Mouse (Mus musculus): Measurements from ENCODE around the gene Rtf2. TPM values are rescaled to one million over a fixed set of nuclear protein-coding genes. Genes with fewer than 3 reads are reported as not detected.

Gene Rtf2
- polyA plus RNA-seq, 1 experiment from 2014 or later = 49.9 TPM

DNA sequence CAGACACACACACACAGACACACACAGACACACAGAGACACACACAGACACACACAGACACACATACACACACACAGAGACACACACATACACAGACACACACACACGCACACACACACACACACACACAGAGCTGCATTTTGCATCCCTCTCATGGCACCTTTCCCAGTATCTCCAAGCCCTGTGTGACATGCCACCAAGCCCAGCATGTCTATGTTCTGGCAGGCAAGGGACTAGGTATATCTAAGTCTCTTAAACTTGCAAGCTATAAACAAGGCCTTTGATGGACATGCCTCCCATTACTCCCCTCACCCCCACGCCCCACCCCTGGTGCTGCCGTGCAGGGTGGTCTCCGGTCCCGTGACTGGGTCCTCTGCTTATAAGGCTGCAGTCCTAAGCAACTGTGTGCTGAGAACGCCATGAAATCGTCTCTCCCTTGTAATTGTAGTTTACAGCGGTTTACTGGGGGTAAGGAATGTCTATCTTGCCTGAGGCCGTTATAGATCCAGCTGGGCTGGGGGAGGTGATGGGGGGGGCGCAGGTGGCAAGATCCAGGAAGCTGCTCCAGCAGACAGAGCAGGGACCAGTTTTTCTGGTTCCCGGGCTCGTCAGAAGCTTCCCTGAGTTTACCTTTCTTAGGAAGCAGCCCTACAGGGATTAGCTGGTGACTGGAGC, 44.5 kb downstream of the Rtf2 start:
- 46% methylated on average over 12 of the region's 12 CpGs for WGBS
- H3K4me2 ChIP-seq = no peak overlapping the region
- no peaks in the 10 kb centered on the region for H3K36me3 ChIP-seq

GRCm38 (mm10) chr2:172496736-172497345, 56.5 kb downstream of the Rtf2 start:
- H3K27me3 ChIP-seq (replicated peaks) = no peaks in the 10 kb centered on the region
- no peak overlapping the region for H3K4me3 ChIP-seq
- peaks cover 5% of the 10 kb centered on the region; the same call in 1 of the 2 replicates for H3K4me1 ChIP-seq
- H3K9ac ChIP-seq = no peak overlapping the region
- no peak overlapping the region for H3K4me2 ChIP-seq
- no peaks in the 10 kb centered on the region for H3K9me3 ChIP-seq
- 68% methylated on average over 8 of the region's 8 CpGs for WGBS
- no peak overlapping the region for H3K27ac ChIP-seq (replicated peaks)
- ATAC-seq (ENCODE audit: extremely low read depth, insufficient number of reproducible peaks, low FRiP score, low TSS enrichment) = no peak
- H3K36me3 ChIP-seq = no peaks in the 10 kb centered on the region

More for the DNA sequence above, 44.5 kb downstream of the Rtf2 start:
- Histone ChIP-seq H3K4me3 (no peak overlapping the region), H3K4me1 (no peaks in the 10 kb centered on the region), H3K9me3 (no peaks in the 10 kb centered on the region), H3K27me3 (replicated peaks) (no peaks in the 10 kb centered on the region), H3K27ac (replicated peaks) (no peak overlapping the region), H3K9ac (no peak overlapping the region)
- no peak for ATAC-seq (ENCODE audit: extremely low read depth, insufficient number of reproducible peaks, low FRiP score, low TSS enrichment)

DNA sequence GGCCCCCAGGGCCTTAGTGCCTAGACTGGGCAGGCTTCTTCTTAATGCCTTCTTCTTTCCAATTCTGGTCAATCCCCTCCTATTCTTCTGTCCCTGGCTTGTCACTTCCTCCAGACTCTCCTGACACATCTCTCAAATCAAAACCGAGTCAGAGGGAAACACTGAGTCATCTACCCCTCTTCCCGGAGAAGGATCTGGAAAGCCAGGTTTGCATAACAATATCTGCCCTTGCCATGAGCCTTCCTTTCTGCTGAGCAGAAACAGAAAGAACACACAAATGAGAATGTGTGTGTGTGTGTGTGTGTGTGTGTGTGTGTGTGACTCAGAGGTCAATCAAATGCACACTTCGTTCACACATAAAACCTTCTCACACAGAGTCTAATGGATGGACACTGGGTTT, 58.5 kb downstream of the Rtf2 start:
- peaks cover 5% of the 10 kb centered on the region; the same call in 1 of the 2 replicates for H3K4me1 ChIP-seq
- H3K27me3 ChIP-seq (replicated peaks) = 0 out of 2 replicates have a peak, but pooled peaks cover 4% of the 10 kb centered on the region
- H3K9ac ChIP-seq = no peak overlapping the region
- no peak for ATAC-seq (ENCODE audit: extremely low read depth, insufficient number of reproducible peaks, low FRiP score, low TSS enrichment)
- no peak overlapping the region for H3K4me3 ChIP-seq
- H3K36me3 ChIP-seq = no peaks in the 10 kb centered on the region
- WGBS = 32% methylated on average over 3 of the region's 3 CpGs
- H3K27ac ChIP-seq (replicated peaks) = no peak overlapping the region
- H3K9me3 ChIP-seq = no peaks in the 10 kb centered on the region
- no peak overlapping the region for H3K4me2 ChIP-seq

GRCm38 (mm10) chr2:172500752-172501316, 60.5 kb downstream of the Rtf2 start:
- no peak for ATAC-seq (ENCODE audit: extremely low read depth, insufficient number of reproducible peaks, low FRiP score, low TSS enrichment)
- Histone ChIP-seq H3K4me1 (peaks cover 5% of the 10 kb centered on the region; the same call in 1 of the 2 replicates), H3K27me3 (replicated peaks) (0 out of 2 replicates have a peak, but pooled peaks cover 4% of the 10 kb centered on the region), H3K36me3 (no peaks in the 10 kb centered on the region), H3K9me3 (no peaks in the 10 kb centered on the region), H3K4me3 (no peak overlapping the region), H3K27ac (replicated peaks) (no peak overlapping the region), H3K9ac (no peak overlapping the region), H3K4me2 (no peak overlapping the region)
- 23% methylated on average over 7 of the region's 7 CpGs for WGBS

DNA sequence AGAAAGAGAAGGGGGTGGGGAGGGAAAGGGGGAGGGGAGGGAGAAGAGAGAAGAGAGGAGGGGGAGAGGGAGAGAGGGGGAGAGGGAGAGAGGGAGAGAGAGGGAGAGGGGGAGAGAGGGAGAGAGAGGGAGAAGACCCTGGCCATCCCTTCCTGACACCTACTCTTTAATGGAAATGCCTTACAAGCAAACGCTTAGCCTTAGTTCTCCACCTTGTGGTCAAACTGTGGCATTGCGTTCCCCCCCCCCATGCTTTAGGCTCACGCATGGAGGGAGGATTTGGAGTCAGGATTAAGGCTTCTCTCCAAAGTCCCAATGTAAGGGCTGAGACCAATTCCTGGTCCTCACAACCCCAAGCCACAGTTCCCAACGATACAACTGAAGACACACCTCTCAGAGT, 61.0 kb downstream of the Rtf2 start:
- H3K9ac ChIP-seq = no peak overlapping the region
- no peak overlapping the region for H3K4me3 ChIP-seq
- H3K4me2 ChIP-seq = no peak overlapping the region
- H3K36me3 ChIP-seq = no peaks in the 10 kb centered on the region
- no peaks in the 10 kb centered on the region for H3K9me3 ChIP-seq
- no peak overlapping the region for H3K27ac ChIP-seq (replicated peaks)
- H3K27me3 ChIP-seq (replicated peaks) = 0 out of 2 replicates have a peak, but pooled peaks cover 4% of the 10 kb centered on the region
- H3K4me1 ChIP-seq = peaks cover 5% of the 10 kb centered on the region; the same call in 1 of the 2 replicates
- no peak for ATAC-seq (ENCODE audit: extremely low read depth, insufficient number of reproducible peaks, low FRiP score, low TSS enrichment)
- WGBS = 7% methylated on average over 4 of the region's 4 CpGs

GRCm38 (mm10) chr2:172502168-172502567, 61.8 kb downstream of the Rtf2 start:
- no peak overlapping the region for H3K4me2 ChIP-seq
- H3K27me3 ChIP-seq (replicated peaks) = 0 out of 2 replicates have a peak, but pooled peaks cover 4% of the 10 kb centered on the region
- WGBS = 49% methylated on average over 14 of the region's 14 CpGs
- no peak for ATAC-seq (ENCODE audit: extremely low read depth, insufficient number of reproducible peaks, low FRiP score, low TSS enrichment)
- H3K27ac ChIP-seq (replicated peaks) = no peak overlapping the region
- no peak overlapping the region for H3K4me3 ChIP-seq
- no peak overlapping the region for H3K9ac ChIP-seq
- H3K36me3 ChIP-seq = no peaks in the 10 kb centered on the region
- H3K4me1 ChIP-seq = peaks cover 5% of the 10 kb centered on the region; the same call in 1 of the 2 replicates
- H3K9me3 ChIP-seq = no peaks in the 10 kb centered on the region

DNA sequence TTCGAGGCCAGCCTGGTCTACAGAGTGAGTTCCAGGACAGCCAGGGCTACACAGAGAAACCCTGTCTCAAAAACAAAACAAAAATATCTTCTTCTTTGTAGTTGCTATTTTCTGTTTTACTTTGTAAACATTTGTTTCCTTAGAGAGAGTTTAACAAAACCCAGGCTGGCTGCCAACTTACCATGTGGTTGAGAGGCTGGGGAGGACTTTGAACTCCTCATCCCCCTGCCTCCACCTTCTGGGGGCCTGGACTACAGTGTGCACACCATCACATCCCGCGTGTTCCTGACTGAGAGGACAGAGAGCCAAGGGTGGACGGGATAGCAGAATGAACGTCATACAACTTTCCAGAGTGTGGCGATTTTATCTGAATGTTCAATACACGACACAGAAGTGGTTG, 65.8 kb downstream of the Rtf2 start:
- no peak for ATAC-seq (ENCODE audit: extremely low read depth, insufficient number of reproducible peaks, low FRiP score, low TSS enrichment)
- Histone ChIP-seq H3K36me3 (no peaks in the 10 kb centered on the region), H3K4me1 (no peaks in the 10 kb centered on the region), H3K4me3 (no peak overlapping the region), H3K9me3 (no peaks in the 10 kb centered on the region), H3K4me2 (no peak overlapping the region), H3K9ac (no peak overlapping the region), H3K27me3 (replicated peaks) (0 out of 2 replicates have a peak, but pooled peaks cover 4% of the 10 kb centered on the region), H3K27ac (replicated peaks) (no peak overlapping the region)
- 77% methylated on average over 7 of the region's 7 CpGs for WGBS

- H3K4me1 ChIP-seq = no peaks in the 10 kb centered on the region
- H3K27me3 ChIP-seq (replicated peaks) = peaks cover 6% of the 10 kb centered on the region; the same call in 1 of the 2 replicates
- no peaks in the 10 kb centered on the region for H3K36me3 ChIP-seq
- H3K27ac ChIP-seq (replicated peaks) = no peak overlapping the region
- no peak overlapping the region for H3K4me3 ChIP-seq
- WGBS = 77% methylated on average over 15 of the region's 15 CpGs
- no peaks in the 10 kb centered on the region for H3K9me3 ChIP-seq
- no peak overlapping the region for H3K9ac ChIP-seq
- no peak for ATAC-seq (ENCODE audit: extremely low read depth, insufficient number of reproducible peaks, low FRiP score, low TSS enrichment)
- H3K4me2 ChIP-seq = no peak overlapping the region
These were observed 69.8 kb downstream of the Rtf2 start for GRCm38 (mm10) chr2:172510056-172510712.

DNA sequence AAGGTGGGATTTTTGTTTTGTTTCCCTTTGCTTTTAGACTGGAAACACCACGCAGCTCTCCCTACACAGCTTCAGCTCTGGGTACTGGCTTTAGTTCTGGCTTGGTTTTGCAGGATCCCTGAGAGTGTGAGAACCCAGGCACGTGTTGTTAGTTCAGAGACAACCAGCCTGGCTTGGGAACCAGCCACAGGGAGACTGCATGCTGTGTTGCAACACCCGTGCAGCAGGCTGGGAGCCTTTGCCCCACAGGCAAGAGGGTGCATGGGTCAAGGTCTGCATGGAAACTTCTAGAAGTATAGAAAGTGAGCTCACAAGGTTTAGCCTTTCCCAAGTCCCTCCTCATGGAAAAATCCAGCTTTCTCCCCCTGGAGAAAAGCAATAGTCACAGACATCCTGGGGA, 70.5 kb downstream of the Rtf2 start:
- 42% methylated on average over 3 of the region's 3 CpGs for WGBS
- no peak for ATAC-seq (ENCODE audit: extremely low read depth, insufficient number of reproducible peaks, low FRiP score, low TSS enrichment)
- H3K27ac ChIP-seq (replicated peaks) = no peak overlapping the region

DNA sequence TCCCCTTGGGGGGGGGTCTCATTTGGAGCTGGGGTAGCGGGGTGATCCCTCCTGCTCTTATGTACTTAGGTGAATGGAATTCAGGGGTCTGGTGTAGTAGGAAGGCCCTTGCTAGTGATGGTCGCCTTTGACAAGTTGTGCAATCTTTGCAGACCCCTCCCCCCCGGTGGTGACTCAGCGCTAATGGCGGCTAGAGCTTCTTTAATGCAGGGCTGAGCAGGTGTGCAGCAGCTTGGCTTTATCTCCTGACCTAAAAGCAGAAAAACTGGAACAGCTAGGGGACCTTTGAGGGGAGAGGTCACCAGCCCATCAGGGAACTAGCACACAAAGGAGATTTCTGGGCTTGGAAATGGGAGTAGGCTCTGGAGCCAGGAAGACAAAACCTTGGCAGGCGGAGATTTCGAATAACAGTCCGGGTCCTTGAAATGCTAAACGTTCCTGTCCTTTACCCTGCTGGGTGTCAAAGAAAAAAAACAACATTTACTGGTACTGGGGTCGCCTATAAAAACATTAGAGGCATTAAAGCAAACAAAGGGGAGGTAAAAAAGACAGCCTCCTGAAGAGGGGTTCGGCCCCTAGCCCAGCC, 76.1 kb downstream of the Rtf2 start:
- Histone ChIP-seq H3K4me3 (no peak overlapping the region), H3K4me1 (peaks cover 3% of the 10 kb centered on the region; the same call in 1 of the 2 replicates), H3K9me3 (0 out of 2 replicates have a peak, but pooled peaks cover 2% of the 10 kb centered on the region), H3K36me3 (no peaks in the 10 kb centered on the region), H3K9ac (no peak overlapping the region), H3K4me2 (no peak overlapping the region), H3K27me3 (replicated peaks) (peaks cover 39% of the 10 kb centered on the region; the same call in 1 of the 2 replicates), H3K27ac (replicated peaks) (no peak overlapping the region)
- ATAC-seq (ENCODE audit: extremely low read depth, insufficient number of reproducible peaks, low FRiP score, low TSS enrichment) = no peak
- 30% methylated on average over 11 of the region's 11 CpGs for WGBS

More for the DNA sequence above, 70.5 kb downstream of the Rtf2 start:
- Histone ChIP-seq H3K9me3 (no peaks in the 10 kb centered on the region), H3K27me3 (replicated peaks) (peaks cover 13% of the 10 kb centered on the region; the same call in 1 of the 2 replicates), H3K4me1 (no peaks in the 10 kb centered on the region), H3K4me2 (no peak overlapping the region), H3K4me3 (no peak overlapping the region), H3K9ac (no peak overlapping the region), H3K36me3 (no peaks in the 10 kb centered on the region)
